Mouse (Mus musculus): Measurements from ENCODE around the gene Tgds. TPM values are rescaled to one million over a fixed set of nuclear protein-coding genes. Genes with fewer than 3 reads are reported as not detected.
A peak's percentile ranks its signal among the peaks of the same experiment; 100 is the strongest.

Tgds gene
- polyA plus RNA-seq, 1 experiment from 2014 or later: 32.6 TPM

GRCm38 (mm10) chr14:118083851-118084250 lies 48.7 kb downstream of the Tgds start:
- Histone ChIP-seq H3K27ac (ENCODE audit: low read depth) (no peak overlapping the region), H3K4me1 (ENCODE audit: insufficient read depth) (no peaks in the 10 kb centered on the region), H3K9me3 (ENCODE audit: low read depth, low read length) (no peaks in the 10 kb centered on the region), H3K4me2 (no peak overlapping the region), H3K36me3 (ENCODE audit: insufficient read depth) (no peaks in the 10 kb centered on the region), H3K27me3 (ENCODE audit: insufficient read depth, low read length) (no peaks in the 10 kb centered on the region), H3K9ac (no peak overlapping the region), H3K4me3 (ENCODE audit: low read depth, low read length) (no peak overlapping the region)
- TF ChIP-seq CTCF (IDR thresholded peaks at IDR 0.05; ENCODE audit: low read depth): no peak
- DNase-seq (no peak), ATAC-seq (ENCODE audit: insufficient read depth) (no peak)
- WGBS: 78% methylated on average over 6 of the region's 6 CpGs

- TF ChIP-seq CTCF (IDR thresholded peaks at IDR 0.05; ENCODE audit: low read depth): no peak
- Histone ChIP-seq H3K36me3 (ENCODE audit: insufficient read depth) (no peaks in the 10 kb centered on the region), H3K9me3 (ENCODE audit: low read depth, low read length) (no peaks in the 10 kb centered on the region), H3K27me3 (ENCODE audit: insufficient read depth, low read length) (no peaks in the 10 kb centered on the region), H3K4me1 (ENCODE audit: insufficient read depth) (no peaks in the 10 kb centered on the region), H3K4me2 (0 out of 2 replicates have a peak overlapping the region, but pooled peaks have one; percentile 23), H3K4me3 (ENCODE audit: low read depth, low read length) (no peak overlapping the region), H3K9ac (no peak overlapping the region), H3K27ac (ENCODE audit: low read depth) (no peak overlapping the region)
- no peak for ATAC-seq (ENCODE audit: insufficient read depth)
- 28% methylated on average over 11 of the region's 11 CpGs for WGBS
- DNase-seq: peak; percentile 20
These were observed 51.9 kb downstream of the Tgds start for GRCm38 (mm10) chr14:118080606-118081005.

- H3K4me3 ChIP-seq (ENCODE audit: low read depth, low read length): no peak overlapping the region
- no peaks in the 10 kb centered on the region for H3K36me3 ChIP-seq (ENCODE audit: insufficient read depth)
- H3K9me3 ChIP-seq (ENCODE audit: low read depth, low read length): no peaks in the 10 kb centered on the region
- peak; percentile 45 for DNase-seq
- no peak for TF ChIP-seq CTCF (IDR thresholded peaks at IDR 0.05; ENCODE audit: low read depth)
- no peak overlapping the region for H3K9ac ChIP-seq
- 66% methylated on average over 12 of the region's 12 CpGs for WGBS
- H3K4me1 ChIP-seq (ENCODE audit: insufficient read depth): no peaks in the 10 kb centered on the region
- H3K27me3 ChIP-seq (ENCODE audit: insufficient read depth, low read length): no peaks in the 10 kb centered on the region
- peak; percentile 75 for ATAC-seq (ENCODE audit: insufficient read depth)
- H3K4me2 ChIP-seq: no peak overlapping the region
- peak overlapping the region; percentile 46; the same call in 1 of the 2 replicates for H3K27ac ChIP-seq (ENCODE audit: low read depth)
These were observed 62.5 kb downstream of the Tgds start for GRCm38 (mm10) chr14:118070100-118070499.

GRCm38 (mm10) chr14:118069439-118070079 lies 63.0 kb downstream of the Tgds start:
- TF ChIP-seq CTCF (IDR thresholded peaks at IDR 0.05; ENCODE audit: low read depth): no peak
- Histone ChIP-seq H3K4me3 (ENCODE audit: low read depth, low read length) (no peak overlapping the region), H3K27ac (ENCODE audit: low read depth) (peak overlapping the region; percentile 36; the same call in 1 of the 2 replicates), H3K36me3 (ENCODE audit: insufficient read depth) (no peaks in the 10 kb centered on the region), H3K9me3 (ENCODE audit: low read depth, low read length) (no peaks in the 10 kb centered on the region), H3K4me2 (no peak overlapping the region), H3K27me3 (ENCODE audit: insufficient read depth, low read length) (no peaks in the 10 kb centered on the region), H3K9ac (no peak overlapping the region), H3K4me1 (ENCODE audit: insufficient read depth) (no peaks in the 10 kb centered on the region)
- ATAC-seq (ENCODE audit: insufficient read depth) (no peak), DNase-seq (peak; percentile 27)
- WGBS: 73% methylated on average over 12 of the region's 12 CpGs

Other genes with a start within 250 kb of the Tgds start
- 1.1 and 1.2 TPM in 2 replicates for gene Dct, start 80.5 kb downstream of the Tgds start, polyA plus RNA-seq (2014; fragmentation: Nextera tagmentation; extraction: Ambion mirVana)
- 64.2 and 66.8 TPM in 2 replicates for gene Gpr180, start 4.4 kb upstream of the Tgds start, polyA plus RNA-seq (2014; fragmentation: Nextera tagmentation; extraction: Ambion mirVana)
- 1.2 and 1.4 TPM in 2 replicates for gene Sox21, start 104.3 kb upstream of the Tgds start, polyA plus RNA-seq (2014; fragmentation: Nextera tagmentation; extraction: Ambion mirVana)
- gene Gm9376, start 134.2 kb upstream of the Tgds start, polyA plus RNA-seq (2014; fragmentation: Nextera tagmentation; extraction: Ambion mirVana): not detected in 2 replicates